Mouse (Mus musculus) forebrain, embryonic 15.5 days (tissue): Measurements from ENCODE around the gene Zfp282. TPM values are rescaled to one million over a fixed set of nuclear protein-coding genes. Genes with fewer than 3 reads are reported as not detected.

ENCODE experiments used
- ATAC-seq: fragments of 200-750 bp; cut with Nextera tagmentation; replicated peaks from 2 replicates; pipeline ENCODE4 v1.8.0; 2017; ENCODE audit warnings: mild to moderate bottlenecking, moderate TSS enrichment, moderate library complexity
- H3K27ac ChIP-seq: fragments of 300-500 bp; sonication (generic); replicated peaks from 2 replicates; pipeline ENCODE4 v1.5.1; 2015; ENCODE audit warnings: mild to moderate bottlenecking, inconsistent platforms
- H3K27me3 ChIP-seq: fragments of 300-500 bp; sonication (generic); 2 replicates; pipeline ENCODE4 v1.6.1; 2015; ENCODE audit warnings: inconsistent platforms
- H3K36me3 ChIP-seq: fragments of 300-500 bp; sonication (generic); 2 replicates; pipeline ENCODE4 v1.6.1; 2015; ENCODE audit warnings: mild to moderate bottlenecking, inconsistent platforms
- H3K4me1 ChIP-seq: fragments of 300-500 bp; sonication (generic); 2 replicates; pipeline ENCODE4 v1.6.1; 2015; ENCODE audit warnings: inconsistent platforms
- H3K4me2 ChIP-seq: fragments of 300-500 bp; sonication (generic); replicated peaks from 2 replicates; pipeline ENCODE4 v1.6.1; 2015; ENCODE audit warnings: mild to moderate bottlenecking, inconsistent platforms
- H3K4me3 ChIP-seq: fragments of 300-500 bp; sonication (generic); 2 replicates; pipeline ENCODE4 v1.5.1; 2015; ENCODE audit warnings: mild to moderate bottlenecking, inconsistent platforms
- H3K9ac ChIP-seq: fragments of 300-500 bp; sonication (generic); replicated peaks from 2 replicates; pipeline ENCODE4 v1.6.1; 2015; ENCODE audit warnings: mild to moderate bottlenecking, inconsistent platforms
- H3K9me3 ChIP-seq: fragments of 300-500 bp; sonication (generic); 2 replicates; pipeline ENCODE4 v1.6.1; 2016; ENCODE audit warnings: inconsistent platforms
- WGBS: fragments of 180-500 bp; shearing (Covaris S2); methylation state at CpG from one replicate; pipeline ENCODE4 v1.1.7; 2015; ENCODE audit warnings: mixed read lengths; 5-methylcytosine and 5-hydroxymethylcytosine counted together
- polyA plus RNA-seq: library from polyadenylated mRNA; unstranded; fragments of >200 nt; fragmentation: Nextera tagmentation; extraction: Ambion mirVana; gene quantifications from 2 replicates; pipeline ENCODE4 v1.2.1, GENCODE M21; 2015

Gene Zfp282
- polyA plus RNA-seq, result 27.7 TPM in 2 replicates

GRCm38 (mm10) chr6:47877058-47877457 lies at the start of gene Zfp282:
Gene Zfp282, plus strand, starts transcription at chr6:47877204.
- no peak for ATAC-seq
- Histone ChIP-seq H3K9ac (peak within 1 kb of the TSS; percentile 99), H3K4me3 (peak within 1 kb of the TSS; percentile 100), H3K36me3 (peaks cover 18% of the 10 kb centered on the region), H3K4me1 (peaks cover 21% of the 10 kb centered on the region), H3K9me3 (no peaks in the 10 kb centered on the region), H3K27me3 (no peaks in the 10 kb centered on the region), H3K27ac (peak within 1 kb of the TSS; percentile 98), H3K4me2 (peak within 1 kb of the TSS; percentile 78)
- 7% methylated on average over 9 of the region's 9 CpGs for WGBS

- H3K4me1 ChIP-seq, result peaks cover 15% of the 10 kb centered on the region
- H3K36me3 ChIP-seq, result peaks cover 30% of the 10 kb centered on the region
- H3K4me2 ChIP-seq, result no peak overlapping the region
- no peaks in the 10 kb centered on the region for H3K27me3 ChIP-seq
- H3K27ac ChIP-seq, result no peak overlapping the region
- 94% methylated on average over 4 of the region's 4 CpGs for WGBS
- ATAC-seq, result no peak
- H3K9ac ChIP-seq, result no peak overlapping the region
- H3K4me3 ChIP-seq, result no peak overlapping the region
- H3K9me3 ChIP-seq, result no peaks in the 10 kb centered on the region
These were observed 49.5 kb upstream of the Zfp282 start for GRCm38 (mm10) chr6:47827462-47827861.

- Histone ChIP-seq H3K4me3 (peak overlapping the region; percentile 88), H3K27ac (no peak overlapping the region), H3K4me2 (peak overlapping the region; percentile 34), H3K9me3 (no peaks in the 10 kb centered on the region), H3K27me3 (no peaks in the 10 kb centered on the region), H3K4me1 (peaks cover 15% of the 10 kb centered on the region), H3K36me3 (peaks cover 16% of the 10 kb centered on the region), H3K9ac (0 out of 2 replicates have a peak overlapping the region, but pooled peaks have one; percentile 97)
- ATAC-seq, result no peak
- WGBS, result 6% methylated on average over 1 of the region's 1 CpGs
These were observed 48.1 kb upstream of the Zfp282 start for GRCm38 (mm10) chr6:47828950-47829349.

- no peaks in the 10 kb centered on the region for H3K27me3 ChIP-seq
- peak within 1 kb of the TSS; percentile 94 for H3K27ac ChIP-seq
- H3K4me2 ChIP-seq, result peak within 1 kb of the TSS; percentile 34
- H3K9me3 ChIP-seq, result no peaks in the 10 kb centered on the region
- peak within 1 kb of the TSS; percentile 88 for H3K4me3 ChIP-seq
- 0 out of 2 replicates have a peak, but pooled peaks cover 4% of the 10 kb centered on the region for H3K36me3 ChIP-seq
- peak within 1 kb of the TSS; percentile 97 for H3K9ac ChIP-seq
- peaks cover 15% of the 10 kb centered on the region for H3K4me1 ChIP-seq
- 1% methylated on average over 64 of the region's 64 CpGs for WGBS
- ATAC-seq, result peak; percentile 92
These were observed 46.6 kb upstream of the Zfp282 start, which contains the start of gene Zfp786 for GRCm38 (mm10) chr6:47830104-47831078. Gene Zfp786, minus strand, starts transcription at chr6:47830867.

GRCm38 (mm10) chr6:47832220-47832619 lies 44.8 kb upstream of the Zfp282 start:
- peaks cover 22% of the 10 kb centered on the region for H3K4me1 ChIP-seq
- H3K36me3 ChIP-seq, result no peaks in the 10 kb centered on the region
- H3K4me2 ChIP-seq, result no peak overlapping the region
- 92% methylated on average over 1 of the region's 1 CpGs for WGBS
- H3K27ac ChIP-seq, result no peak overlapping the region
- H3K9ac ChIP-seq, result no peak overlapping the region
- no peak overlapping the region for H3K4me3 ChIP-seq
- no peaks in the 10 kb centered on the region for H3K27me3 ChIP-seq
- no peak for ATAC-seq
- no peaks in the 10 kb centered on the region for H3K9me3 ChIP-seq

- H3K4me1 ChIP-seq, result peaks cover 19% of the 10 kb centered on the region
- peak within 1 kb of the TSS; percentile 96 for H3K27ac ChIP-seq
- H3K9ac ChIP-seq, result peak within 1 kb of the TSS; percentile 94
- peak within 1 kb of the TSS; percentile 98 for H3K4me3 ChIP-seq
- WGBS, result under 1% methylated on average over 52 of the region's 52 CpGs
- H3K9me3 ChIP-seq, result no peaks in the 10 kb centered on the region
- peak; percentile 97 for ATAC-seq
- H3K27me3 ChIP-seq, result no peaks in the 10 kb centered on the region
- H3K4me2 ChIP-seq, result peak within 1 kb of the TSS; percentile 68
- no peaks in the 10 kb centered on the region for H3K36me3 ChIP-seq
These were observed 41.5 kb upstream of the Zfp282 start, which contains the start of gene Zfp398 for GRCm38 (mm10) chr6:47835482-47835983. Gene Zfp398, plus strand, starts transcription at chr6:47835661.

- H3K27ac ChIP-seq, result peak overlapping the region; percentile 96
- H3K9ac ChIP-seq, result peak overlapping the region; percentile 94
- ATAC-seq, result peak; percentile 82
- H3K4me1 ChIP-seq, result peaks cover 15% of the 10 kb centered on the region
- no peaks in the 10 kb centered on the region for H3K9me3 ChIP-seq
- H3K27me3 ChIP-seq, result no peaks in the 10 kb centered on the region
- peak overlapping the region; percentile 68 for H3K4me2 ChIP-seq
- H3K36me3 ChIP-seq, result no peaks in the 10 kb centered on the region
- under 1% methylated on average over 48 of the region's 49 CpGs for WGBS
- H3K4me3 ChIP-seq, result peak overlapping the region; percentile 98
These were observed 41.0 kb upstream of the Zfp282 start for GRCm38 (mm10) chr6:47835984-47836521.

GRCm38 (mm10) chr6:47837630-47838029 lies 39.4 kb upstream of the Zfp282 start:
- 85% methylated on average over 2 of the region's 2 CpGs for WGBS
- no peak overlapping the region for H3K27ac ChIP-seq
- no peak overlapping the region for H3K4me3 ChIP-seq
- peaks cover 5% of the 10 kb centered on the region; the same call in 1 of the 2 replicates for H3K36me3 ChIP-seq
- no peaks in the 10 kb centered on the region for H3K9me3 ChIP-seq
- H3K4me1 ChIP-seq, result peaks cover 15% of the 10 kb centered on the region
- no peak overlapping the region for H3K9ac ChIP-seq
- H3K27me3 ChIP-seq, result no peaks in the 10 kb centered on the region
- no peak overlapping the region for H3K4me2 ChIP-seq
- no peak for ATAC-seq

- Histone ChIP-seq H3K36me3 (peaks cover 5% of the 10 kb centered on the region; the same call in 1 of the 2 replicates), H3K27me3 (no peaks in the 10 kb centered on the region), H3K9me3 (no peaks in the 10 kb centered on the region), H3K4me2 (no peak overlapping the region), H3K4me3 (no peak overlapping the region), H3K9ac (no peak overlapping the region), H3K4me1 (peaks cover 15% of the 10 kb centered on the region), H3K27ac (no peak overlapping the region)
- ATAC-seq, result no peak
- 95% methylated on average over 1 of the region's 1 CpGs for WGBS
These were observed 35.9 kb upstream of the Zfp282 start for GRCm38 (mm10) chr6:47841077-47841476.

- no peak overlapping the region for H3K4me3 ChIP-seq
- no peaks in the 10 kb centered on the region for H3K27me3 ChIP-seq
- H3K4me2 ChIP-seq, result no peak overlapping the region
- no peak overlapping the region for H3K27ac ChIP-seq
- H3K9me3 ChIP-seq, result no peaks in the 10 kb centered on the region
- ATAC-seq, result no peak
- peaks cover 11% of the 10 kb centered on the region for H3K4me1 ChIP-seq
- peaks cover 8% of the 10 kb centered on the region; the same call in 1 of the 2 replicates for H3K36me3 ChIP-seq
- 98% methylated on average over 2 of the region's 2 CpGs for WGBS
- no peak overlapping the region for H3K9ac ChIP-seq
These were observed 35.2 kb upstream of the Zfp282 start for GRCm38 (mm10) chr6:47841831-47842230.

- WGBS, result 88% methylated on average over 1 of the region's 1 CpGs
- no peaks in the 10 kb centered on the region for H3K27me3 ChIP-seq
- no peak for ATAC-seq
- H3K4me2 ChIP-seq, result no peak overlapping the region
- H3K36me3 ChIP-seq, result peaks cover 11% of the 10 kb centered on the region
- no peaks in the 10 kb centered on the region for H3K9me3 ChIP-seq
- no peak overlapping the region for H3K9ac ChIP-seq
- no peak overlapping the region for H3K27ac ChIP-seq
- peaks cover 7% of the 10 kb centered on the region for H3K4me1 ChIP-seq
- H3K4me3 ChIP-seq, result no peak overlapping the region
These were observed 34.7 kb upstream of the Zfp282 start for GRCm38 (mm10) chr6:47842337-47842736.

- Histone ChIP-seq H3K36me3 (peaks cover 12% of the 10 kb centered on the region), H3K4me3 (no peak overlapping the region), H3K4me1 (no peaks in the 10 kb centered on the region), H3K27ac (no peak overlapping the region), H3K9me3 (no peaks in the 10 kb centered on the region), H3K27me3 (no peaks in the 10 kb centered on the region), H3K9ac (no peak overlapping the region), H3K4me2 (no peak overlapping the region)
- no peak for ATAC-seq
These were observed 31.2 kb upstream of the Zfp282 start for GRCm38 (mm10) chr6:47845779-47846178.
